Mouse (Mus musculus) CH12.LX (cell line): ENCODE data around the gene Ppp1r8. TPM values are rescaled to one million over a fixed set of nuclear protein-coding genes. Genes with fewer than 3 reads are reported as not detected.
"Not testable (repeated sequence)": the region's sequence is repeated elsewhere in the genome, so short reads cannot be mapped to it uniquely, and the experiment has no call there.

Experiments
- DNase-seq: peaks from one replicate; pipeline ENCODE4 v3.0.0-alpha.2; 2013; ENCODE audit errors: extremely low read depth
- H3K27ac ChIP-seq: 2 replicates; pipeline ENCODE4 v1.5.1; 2012; ENCODE audit warnings: low read depth, mild to moderate bottlenecking, control low read depth, moderate library complexity; ENCODE audit not compliant: insufficient read depth
- H3K27me3 ChIP-seq: replicated peaks from 2 replicates; pipeline ENCODE3; 2012; ENCODE audit warnings: inconsistent platforms
- H3K36me3 ChIP-seq, 2 experiments: replicated peaks in 1 of 2; 2 replicates each; pipeline versions ENCODE3 to v1.6.1; 2012; ENCODE audit warnings: inconsistent platforms in 1 of 2, low read length in 1 of 2, mild to moderate bottlenecking in 1 of 2, mixed read lengths in 1 of 2, moderate library complexity in 1 of 2; ENCODE audit not compliant: control insufficient read depth in 1 of 2, insufficient read depth in 1 of 2
- H3K4me1 ChIP-seq, 2 experiments: 2 replicates each; pipeline ENCODE4 v1.6.1; 2012; ENCODE audit warnings: inconsistent platforms in 1 of 2, moderate library complexity in 1 of 2; ENCODE audit not compliant: insufficient read depth in 2 of 2, control insufficient read depth in 1 of 2
- H3K4me2 ChIP-seq: 2 replicates; pipeline ENCODE4 v1.6.1; 2012; ENCODE audit warnings: low read depth, mild to moderate bottlenecking, control low read depth; ENCODE audit not compliant: poor library complexity, insufficient read depth, severe bottlenecking
- H3K4me3 ChIP-seq, 3 experiments: fragments of 150-350 bp in 1 of 3; sonication (generic) in 1 of 3; replicated peaks in 1 of 3; 2 replicates each; pipeline versions ENCODE3 to v1.5.1; 2011 to 2012; ENCODE audit warnings: low read depth in 2 of 3, low read length in 2 of 3, mild to moderate bottlenecking in 2 of 3, moderate library complexity in 2 of 3, control low read depth in 1 of 3, improper control_type of control experiment in 1 of 3, inconsistent platforms in 1 of 3, mixed read lengths in 1 of 3; ENCODE audit not compliant: poor library complexity in 1 of 3
- H3K79me2 ChIP-seq: replicated peaks from 2 replicates; pipeline ENCODE4 v1.6.1; 2012; ENCODE audit warnings: mild to moderate bottlenecking, moderate library complexity; ENCODE audit not compliant: control insufficient read depth, poor library complexity, insufficient read depth, severe bottlenecking; ENCODE audit errors: extremely low read depth
- H3K9ac ChIP-seq: 2 replicates; pipeline ENCODE4 v1.6.1; 2012; ENCODE audit warnings: low read depth, mild to moderate bottlenecking, control low read depth, moderate library complexity; ENCODE audit not compliant: insufficient read depth
- H3K9me3 ChIP-seq: replicated peaks from 2 replicates; pipeline ENCODE3; 2012; ENCODE audit warnings: low read length, inconsistent platforms, mixed read lengths
- BHLHE40 ChIP-seq: IDR thresholded peaks from 2 replicates; pipeline ENCODE4 v1.6.1; 2011; ENCODE audit warnings: mild to moderate bottlenecking, low read depth, low read length, improper control_type of control experiment
- CTCF ChIP-seq, 2 experiments: IDR thresholded peaks in 1 of 2; conservative IDR thresholded peaks in 1 of 2; 2 replicates each; pipeline ENCODE4 v1.5.1; 2011 to 2012; ENCODE audit warnings: low read depth in 2 of 2, low read length in 2 of 2, improper control_type of control experiment in 1 of 2, inconsistent platforms in 1 of 2, mild to moderate bottlenecking in 1 of 2, moderate library complexity in 1 of 2
- E2F4 ChIP-seq: IDR thresholded peaks from 2 replicates; pipeline ENCODE4 v1.6.1; 2011; ENCODE audit warnings: low read depth, low read length, improper control_type of control experiment; ENCODE audit not compliant: insufficient replicate concordance
- ELF1 ChIP-seq: IDR thresholded peaks from 2 replicates; pipeline ENCODE4 v1.6.1; 2014; ENCODE audit warnings: low read depth, mild to moderate bottlenecking, inconsistent platforms, low read length, improper control_type of control experiment
- ETS1 ChIP-seq: conservative IDR thresholded peaks from 2 replicates; pipeline ENCODE4 v1.6.1; 2012; ENCODE audit warnings: low read depth, mild to moderate bottlenecking, inconsistent platforms, low read length, improper control_type of control experiment, moderate library complexity
- IRF4 ChIP-seq: IDR thresholded peaks from 2 replicates; pipeline ENCODE4 v1.6.1; 2014; ENCODE audit warnings: low read depth, mild to moderate bottlenecking, inconsistent platforms, low read length, improper control_type of control experiment
- KAT2A ChIP-seq: IDR thresholded peaks from 2 replicates; pipeline ENCODE4 v1.6.1; 2012; ENCODE audit warnings: low read length, improper control_type of control experiment, inconsistent platforms; ENCODE audit not compliant: insufficient replicate concordance
- MEF2A ChIP-seq: IDR thresholded peaks from 2 replicates; pipeline ENCODE4 v1.6.1; 2014; ENCODE audit warnings: low read depth, mild to moderate bottlenecking, inconsistent platforms, low read length, improper control_type of control experiment, borderline replicate concordance
- MXI1 ChIP-seq: IDR thresholded peaks from 2 replicates; pipeline ENCODE4 v1.6.1; 2011; ENCODE audit warnings: mild to moderate bottlenecking, low read depth, low read length, improper control_type of control experiment
- NELFE ChIP-seq: IDR thresholded peaks from 2 replicates; pipeline ENCODE4 v1.6.1; 2011; ENCODE audit warnings: low read depth, low read length, improper control_type of control experiment
- POLR2AphosphoS2 ChIP-seq: IDR thresholded peaks from 2 replicates; pipeline ENCODE4 v1.6.1; 2011; ENCODE audit warnings: low read depth, low read length, improper control_type of control experiment
- TBP ChIP-seq: conservative IDR thresholded peaks from 2 replicates; pipeline ENCODE4 v1.6.1; 2011; ENCODE audit warnings: low read depth, low read length, improper control_type of control experiment
- USF2 ChIP-seq: conservative IDR thresholded peaks from 2 replicates; pipeline ENCODE4 v1.6.1; 2011; ENCODE audit warnings: low read depth, low read length, improper control_type of control experiment
- ZC3H11A ChIP-seq: IDR thresholded peaks from 2 replicates; pipeline ENCODE4 v1.6.1; 2012; ENCODE audit warnings: low read depth, mild to moderate bottlenecking, inconsistent platforms, low read length, improper control_type of control experiment
- ZNF384 ChIP-seq: IDR thresholded peaks from 2 replicates; pipeline ENCODE4 v1.6.1; 2012; ENCODE audit warnings: low read depth, low read length, improper control_type of control experiment, inconsistent platforms
- dilution Hi-C: fragments of 300-500 bp; cut with MboI; formaldehyde crosslinking; loops from 2 replicates; pipeline ENCODE4 v1.14.3; 2020; ENCODE audit warnings: low sequenced_read_pairs; ENCODE audit not compliant: extremely low pct_unique_long_range_greater_than_20kb, extremely low pct_ligation_motif_present
- in situ Hi-C: fragments of 300-500 bp; cut with MboI; formaldehyde crosslinking; loops from 3 replicates; pipeline ENCODE4 v1.14.3; 2019; ENCODE audit warnings: low sequenced_read_pairs, low pct_ligation_motif_present, low pct_unique_long_range_greater_than_20kb, mixed read lengths
- polyA plus RNA-seq: library from polyadenylated mRNA; unstranded; fragments of >175 nt; gene quantifications from 2 replicates; pipeline ENCODE4 v1.2.1, GENCODE M21; 2012; ENCODE audit warnings: low read depth; ENCODE audit not compliant: insufficient read length
- total RNA-seq, 2 experiments: library from RNA; depleted of rRNA; stranded (reverse); fragments of 300-350 nt in 1 of 2; fragments of >200 nt in 1 of 2; gene quantifications; 2 replicates each; pipeline ENCODE4 v1.2.3; 2012 to 2014

The Ppp1r8 gene
- total and polyA plus RNA-seq, 3 experiments: 89.0 to 141 (median 107) TPM

- no peak for DNase-seq
- in situ Hi-C loops: no loop called here
- dilution Hi-C loops: no loop called here
- peak overlapping the region; percentile 74 to 83 (median 81) for H3K4me3 ChIP-seq
- peaks cover 9 to 34% of the 10 kb centered on the region in 2 experiments for H3K4me1 ChIP-seq
- peaks cover 16% of the 10 kb centered on the region for H3K79me2 ChIP-seq
- peak; percentile 60; the same call in 1 of the 2 replicates for TF ChIP-seq MXI1
- peak; percentile 52; the same call in 1 of the 2 replicates for TF ChIP-seq MEF2A
- TF ChIP-seq ZC3H11A: no peak
- peak; percentile 68 for TF ChIP-seq ETS1
- no peak for TF ChIP-seq USF2
- TF ChIP-seq IRF4: 0 out of 2 replicates have a peak, but pooled peaks have one; percentile 41
- TF ChIP-seq BHLHE40: peak; percentile 94
- no peak for TF ChIP-seq KAT2A
- TF ChIP-seq CTCF (conservative IDR thresholded peaks at IDR 0.05 in 1 of 2, IDR thresholded peaks at IDR 0.05 in 1 of 2; ENCODE audit: low read depth in 2 of 2, low read length in 2 of 2): no peak
- TF ChIP-seq ZNF384: peak; percentile 33; the same call in 1 of the 2 replicates
- no peak for TF ChIP-seq POLR2AphosphoS2
- TF ChIP-seq E2F4: no peak
- TF ChIP-seq ELF1: 0 out of 2 replicates have a peak, but pooled peaks have one; percentile 27
- no peak for TF ChIP-seq NELFE
- peak overlapping the region; percentile 87 for H3K4me2 ChIP-seq
- no peaks in the 10 kb centered on the region for H3K27me3 ChIP-seq
- H3K27ac ChIP-seq: peak overlapping the region; percentile 45
- H3K9me3 ChIP-seq: no peaks in the 10 kb centered on the region
- H3K9ac ChIP-seq: peak overlapping the region; percentile 22
- peaks cover 26 to 38% of the 10 kb centered on the region in 2 experiments for H3K36me3 ChIP-seq
These were observed 48.9 kb downstream of the Ppp1r8 start for GRCm38 (mm10) chr4:132794028-132794427.

GRCm38 (mm10) chr4:132793322-132794004, 49.5 kb downstream of the Ppp1r8 start:
- in situ Hi-C loops, H3K27me3 ChIP-seq, dilution Hi-C loops, H3K9me3 ChIP-seq, DNase-seq: not testable (repeated sequence)
- Histone ChIP-seq H3K79me2 (peaks cover 16% of the 10 kb centered on the region), H3K9ac (0 out of 2 replicates have a peak overlapping the region, but pooled peaks have one; percentile 22), H3K4me1 (peaks cover 9 to 34% of the 10 kb centered on the region in 2 experiments), H3K36me3 (peaks cover 28 to 43% of the 10 kb centered on the region in 2 experiments), H3K27ac (peak overlapping the region; percentile 45), H3K4me3 (peak overlapping the region; percentile 74 to 83 (median 81)), H3K4me2 (peak overlapping the region; percentile 87)
- peak; percentile 23; the same call in 1 of the 2 replicates for TF ChIP-seq ZNF384
- 0 out of 2 replicates have a peak, but pooled peaks have one; percentile 72 for TF ChIP-seq TBP
